Mouse (Mus musculus): Measurements from ENCODE around the gene Adrm1. TPM values are rescaled to one million over a fixed set of nuclear protein-coding genes. Genes with fewer than 3 reads are reported as not detected.

Adrm1 gene
- polyA plus RNA-seq, 1 experiment from 2014 or later = 194 TPM

GRCm38 (mm10) chr2:180208976-180209375 lies 37.7 kb downstream of the Adrm1 start:
- H3K27me3 ChIP-seq (replicated peaks; ENCODE audit: control insufficient read depth, insufficient read depth, low read length) = no peaks in the 10 kb centered on the region
- no peak overlapping the region for H3K9ac ChIP-seq (ENCODE audit: low read depth, low read length)
- no peak overlapping the region for H3K4me3 ChIP-seq (ENCODE audit: low read length)
- H3K4me1 ChIP-seq (ENCODE audit: control insufficient read depth, insufficient read depth, low read length) = peaks cover 3% of the 10 kb centered on the region; the same call in 1 of the 2 replicates
- no peaks in the 10 kb centered on the region for H3K36me3 ChIP-seq (ENCODE audit: control insufficient read depth, insufficient read depth, low read length)
- WGBS = 82% methylated on average over 1 of the region's 1 CpGs
- no peak overlapping the region for H3K27ac ChIP-seq (ENCODE audit: low read length)
- no peak for ATAC-seq
- H3K4me2 ChIP-seq (ENCODE audit: low read depth, low read length) = no peak overlapping the region
- peaks cover 3% of the 10 kb centered on the region; the same call in 1 of the 2 replicates for H3K9me3 ChIP-seq (ENCODE audit: control insufficient read depth, low read length)

GRCm38 (mm10) chr2:180212255-180212654 lies 41.0 kb downstream of the Adrm1 start:
- no peak overlapping the region for H3K9ac ChIP-seq (ENCODE audit: low read depth, low read length)
- peaks cover 3% of the 10 kb centered on the region; the same call in 1 of the 2 replicates for H3K9me3 ChIP-seq (ENCODE audit: control insufficient read depth, low read length)
- no peak for ATAC-seq
- no peaks in the 10 kb centered on the region for H3K36me3 ChIP-seq (ENCODE audit: control insufficient read depth, insufficient read depth, low read length)
- H3K27ac ChIP-seq (ENCODE audit: low read length) = no peak overlapping the region
- peaks cover 26% of the 10 kb centered on the region for H3K4me1 ChIP-seq (ENCODE audit: control insufficient read depth, insufficient read depth, low read length)
- 89% methylated on average over 3 of the region's 3 CpGs for WGBS
- no peak overlapping the region for H3K4me2 ChIP-seq (ENCODE audit: low read depth, low read length)
- H3K4me3 ChIP-seq (ENCODE audit: low read length) = no peak overlapping the region
- H3K27me3 ChIP-seq (replicated peaks; ENCODE audit: control insufficient read depth, insufficient read depth, low read length) = no peaks in the 10 kb centered on the region

- Histone ChIP-seq H3K9me3 (ENCODE audit: control insufficient read depth, low read length) (peaks cover 3% of the 10 kb centered on the region; the same call in 1 of the 2 replicates), H3K4me2 (ENCODE audit: low read depth, low read length) (0 out of 2 replicates have a peak overlapping the region, but pooled peaks have one; percentile 3), H3K27me3 (replicated peaks; ENCODE audit: control insufficient read depth, insufficient read depth, low read length) (no peaks in the 10 kb centered on the region), H3K36me3 (ENCODE audit: control insufficient read depth, insufficient read depth, low read length) (no peaks in the 10 kb centered on the region), H3K4me1 (ENCODE audit: control insufficient read depth, insufficient read depth, low read length) (peaks cover 47% of the 10 kb centered on the region), H3K9ac (ENCODE audit: low read depth, low read length) (peak overlapping the region; percentile 61), H3K27ac (ENCODE audit: low read length) (peak overlapping the region; percentile 64), H3K4me3 (ENCODE audit: low read length) (no peak overlapping the region)
- WGBS = 41% methylated on average over 4 of the region's 4 CpGs
- ATAC-seq = peak; percentile 66
Measured at GRCm38 (mm10) chr2:180214352-180214978, 43.2 kb downstream of the Adrm1 start.

- peaks cover 52% of the 10 kb centered on the region for H3K4me1 ChIP-seq (ENCODE audit: control insufficient read depth, insufficient read depth, low read length)
Measured at GRCm38 (mm10) chr2:180215011-180215461, 43.8 kb downstream of the Adrm1 start.

GRCm38 (mm10) chr2:180215951-180216350 lies 44.7 kb downstream of the Adrm1 start:
- ATAC-seq = peak; percentile 55
- WGBS = 52% methylated on average over 6 of the region's 6 CpGs

More at GRCm38 (mm10) chr2:180215011-180215461, 43.8 kb downstream of the Adrm1 start:
- Histone ChIP-seq H3K9me3 (ENCODE audit: control insufficient read depth, low read length) (peaks cover 3% of the 10 kb centered on the region; the same call in 1 of the 2 replicates), H3K27ac (ENCODE audit: low read length) (peak overlapping the region; percentile 64), H3K36me3 (ENCODE audit: control insufficient read depth, insufficient read depth, low read length) (no peaks in the 10 kb centered on the region), H3K9ac (ENCODE audit: low read depth, low read length) (peak overlapping the region; percentile 61), H3K4me2 (ENCODE audit: low read depth, low read length) (0 out of 2 replicates have a peak overlapping the region, but pooled peaks have one; percentile 3), H3K27me3 (replicated peaks; ENCODE audit: control insufficient read depth, insufficient read depth, low read length) (no peaks in the 10 kb centered on the region), H3K4me3 (ENCODE audit: low read length) (no peak overlapping the region)
- no peak for ATAC-seq
- 33% methylated on average over 8 of the region's 8 CpGs for WGBS

GRCm38 (mm10) chr2:180216921-180217320 lies 45.6 kb downstream of the Adrm1 start:
- Histone ChIP-seq H3K36me3 (ENCODE audit: control insufficient read depth, insufficient read depth, low read length) (no peaks in the 10 kb centered on the region), H3K4me1 (ENCODE audit: control insufficient read depth, insufficient read depth, low read length) (peaks cover 65% of the 10 kb centered on the region), H3K4me2 (ENCODE audit: low read depth, low read length) (no peak overlapping the region), H3K9ac (ENCODE audit: low read depth, low read length) (no peak overlapping the region), H3K4me3 (ENCODE audit: low read length) (no peak overlapping the region), H3K27me3 (replicated peaks; ENCODE audit: control insufficient read depth, insufficient read depth, low read length) (no peaks in the 10 kb centered on the region), H3K27ac (ENCODE audit: low read length) (no peak overlapping the region), H3K9me3 (ENCODE audit: control insufficient read depth, low read length) (peaks cover 3% of the 10 kb centered on the region; the same call in 1 of the 2 replicates)
- no peak for ATAC-seq
- 37% methylated on average over 5 of the region's 5 CpGs for WGBS

More at GRCm38 (mm10) chr2:180215951-180216350, 44.7 kb downstream of the Adrm1 start:
- Histone ChIP-seq H3K9ac (ENCODE audit: low read depth, low read length) (peak overlapping the region; percentile 61; the same call in 1 of the 2 replicates), H3K27me3 (replicated peaks; ENCODE audit: control insufficient read depth, insufficient read depth, low read length) (no peaks in the 10 kb centered on the region), H3K9me3 (ENCODE audit: control insufficient read depth, low read length) (peaks cover 3% of the 10 kb centered on the region; the same call in 1 of the 2 replicates), H3K4me1 (ENCODE audit: control insufficient read depth, insufficient read depth, low read length) (peaks cover 57% of the 10 kb centered on the region), H3K36me3 (ENCODE audit: control insufficient read depth, insufficient read depth, low read length) (no peaks in the 10 kb centered on the region), H3K4me3 (ENCODE audit: low read length) (no peak overlapping the region), H3K4me2 (ENCODE audit: low read depth, low read length) (no peak overlapping the region), H3K27ac (ENCODE audit: low read length) (peak overlapping the region; percentile 64)

- Histone ChIP-seq H3K9me3 (ENCODE audit: control insufficient read depth, low read length) (no peaks in the 10 kb centered on the region), H3K27me3 (replicated peaks; ENCODE audit: control insufficient read depth, insufficient read depth, low read length) (no peaks in the 10 kb centered on the region), H3K4me2 (ENCODE audit: low read depth, low read length) (no peak overlapping the region), H3K27ac (ENCODE audit: low read length) (no peak overlapping the region; the same call in 1 of the 2 replicates), H3K9ac (ENCODE audit: low read depth, low read length) (no peak overlapping the region), H3K4me3 (ENCODE audit: low read length) (no peak overlapping the region), H3K4me1 (ENCODE audit: control insufficient read depth, insufficient read depth, low read length) (peaks cover 72% of the 10 kb centered on the region), H3K36me3 (ENCODE audit: control insufficient read depth, insufficient read depth, low read length) (no peaks in the 10 kb centered on the region)
- no peak for ATAC-seq
- WGBS = 88% methylated on average over 8 of the region's 8 CpGs
Measured at GRCm38 (mm10) chr2:180217587-180217986, 46.3 kb downstream of the Adrm1 start.

- Histone ChIP-seq H3K9ac (ENCODE audit: low read depth, low read length) (peak overlapping the region; percentile 11; the same call in 1 of the 2 replicates), H3K27ac (ENCODE audit: low read length) (peak overlapping the region; percentile 31), H3K4me3 (ENCODE audit: low read length) (no peak overlapping the region), H3K9me3 (ENCODE audit: control insufficient read depth, low read length) (no peaks in the 10 kb centered on the region), H3K27me3 (replicated peaks; ENCODE audit: control insufficient read depth, insufficient read depth, low read length) (no peaks in the 10 kb centered on the region), H3K36me3 (ENCODE audit: control insufficient read depth, insufficient read depth, low read length) (no peaks in the 10 kb centered on the region), H3K4me2 (ENCODE audit: low read depth, low read length) (no peak overlapping the region), H3K4me1 (ENCODE audit: control insufficient read depth, insufficient read depth, low read length) (peaks cover 78% of the 10 kb centered on the region)
- 65% methylated on average over 3 of the region's 3 CpGs for WGBS
- no peak for ATAC-seq
Measured at GRCm38 (mm10) chr2:180218241-180218640, 47.0 kb downstream of the Adrm1 start.

GRCm38 (mm10) chr2:180218677-180219076 lies 47.4 kb downstream of the Adrm1 start:
- 42% methylated on average over 5 of the region's 5 CpGs for WGBS
- Histone ChIP-seq H3K9me3 (ENCODE audit: control insufficient read depth, low read length) (no peaks in the 10 kb centered on the region), H3K9ac (ENCODE audit: low read depth, low read length) (peak overlapping the region; percentile 11; the same call in 1 of the 2 replicates), H3K4me2 (ENCODE audit: low read depth, low read length) (no peak overlapping the region), H3K4me1 (ENCODE audit: control insufficient read depth, insufficient read depth, low read length) (peaks cover 78% of the 10 kb centered on the region), H3K27ac (ENCODE audit: low read length) (peak overlapping the region; percentile 31; the same call in 1 of the 2 replicates), H3K36me3 (ENCODE audit: control insufficient read depth, insufficient read depth, low read length) (no peaks in the 10 kb centered on the region), H3K4me3 (ENCODE audit: low read length) (no peak overlapping the region), H3K27me3 (replicated peaks; ENCODE audit: control insufficient read depth, insufficient read depth, low read length) (no peaks in the 10 kb centered on the region)
- ATAC-seq = peak; percentile 6; the same call in 1 of the 2 replicates
